Mouse (Mus musculus): ENCODE results near the gene Sp3. TPM values are rescaled to one million over a fixed set of nuclear protein-coding genes. Genes with fewer than 3 reads are reported as not detected.
"Not testable (repeated sequence)": the region's sequence is repeated elsewhere in the genome, so short reads cannot be mapped to it uniquely, and the experiment has no call there.

The Sp3 gene
- polyA plus RNA-seq (2017; shearing (Covaris generic)) = 10 to 100 TPM; 52.0 to 71.4 TPM

DNA sequence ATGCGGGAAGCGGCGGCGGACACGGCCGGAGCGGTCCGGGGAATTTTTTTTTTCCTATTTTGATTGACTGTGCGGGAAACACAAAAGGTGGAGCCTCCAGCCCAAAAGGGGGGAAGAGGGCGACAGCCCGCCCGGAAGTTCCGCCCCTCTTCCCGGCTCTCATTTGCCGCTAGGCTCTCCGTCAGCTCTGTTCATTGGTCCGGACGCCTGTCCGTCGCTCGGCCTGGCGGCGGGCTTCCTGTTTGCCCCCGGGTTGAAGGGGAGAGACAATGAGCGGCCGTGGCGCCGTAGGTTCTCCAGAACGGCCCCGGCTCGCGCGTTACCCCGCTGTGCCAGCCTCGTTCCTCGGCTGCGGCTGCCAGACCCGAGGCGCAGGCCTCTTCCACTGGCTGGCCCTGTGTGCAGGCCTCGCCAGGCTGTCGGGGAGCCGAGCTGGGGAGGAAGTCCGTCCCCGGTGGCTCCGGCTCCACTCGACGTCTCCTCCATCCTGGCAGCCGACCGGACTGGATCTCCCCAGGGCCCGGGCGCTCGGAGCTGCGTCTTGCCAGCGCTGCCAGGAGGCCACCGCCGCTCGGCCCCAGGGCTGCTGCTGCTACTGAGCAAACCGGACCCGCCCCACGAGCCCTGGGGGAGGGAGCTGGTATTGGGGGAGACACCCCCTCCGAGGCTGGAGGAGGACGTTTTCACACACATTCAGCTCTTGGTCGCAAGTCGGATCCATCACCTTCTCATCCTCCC lies at the start of gene Sp3:
Sp3 (minus strand) TSS at position 110 of the 738 bp plus-strand sequence.
- ATAC-seq = peak; percentile 75

DNA sequence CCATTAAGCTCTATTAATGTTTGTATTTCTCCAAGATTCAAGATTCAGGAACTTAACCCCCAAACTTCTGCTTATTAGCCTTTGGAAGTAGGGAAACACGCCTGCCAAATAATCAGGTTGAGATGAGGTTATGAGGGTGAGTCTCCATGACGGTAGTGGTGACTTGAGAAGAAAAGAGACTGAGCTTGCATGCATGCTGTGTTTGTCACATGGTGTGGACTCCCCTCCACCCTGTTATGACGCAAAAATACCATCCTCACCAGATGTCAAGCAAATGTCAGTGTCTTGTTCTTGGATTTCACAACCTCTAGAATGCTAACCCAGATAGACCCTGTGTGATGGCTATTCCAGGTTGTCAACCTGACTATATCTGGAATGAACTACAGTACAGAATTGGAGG lies 49.6 kb upstream of the Sp3 start:
- no peak for ATAC-seq

DNA sequence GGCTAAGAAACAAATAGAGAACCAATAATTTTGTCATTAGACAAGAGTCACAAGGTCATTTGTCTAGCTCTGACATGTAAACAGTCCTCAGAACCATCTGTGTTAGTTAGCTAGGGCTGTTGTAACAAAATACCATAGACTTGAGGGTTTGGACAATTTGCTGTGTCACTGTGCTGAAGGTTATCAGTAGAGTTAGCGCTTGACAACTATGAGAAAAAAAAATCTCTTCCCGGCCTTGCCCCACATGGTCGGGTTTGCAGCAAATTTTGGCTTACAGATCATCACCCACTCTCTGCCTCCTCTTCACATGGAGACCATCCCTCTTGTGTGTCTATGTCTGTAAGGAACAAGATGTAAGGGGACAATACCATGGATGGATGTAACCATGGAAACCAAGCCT lies 47.8 kb upstream of the Sp3 start:
- ATAC-seq = no peak

DNA sequence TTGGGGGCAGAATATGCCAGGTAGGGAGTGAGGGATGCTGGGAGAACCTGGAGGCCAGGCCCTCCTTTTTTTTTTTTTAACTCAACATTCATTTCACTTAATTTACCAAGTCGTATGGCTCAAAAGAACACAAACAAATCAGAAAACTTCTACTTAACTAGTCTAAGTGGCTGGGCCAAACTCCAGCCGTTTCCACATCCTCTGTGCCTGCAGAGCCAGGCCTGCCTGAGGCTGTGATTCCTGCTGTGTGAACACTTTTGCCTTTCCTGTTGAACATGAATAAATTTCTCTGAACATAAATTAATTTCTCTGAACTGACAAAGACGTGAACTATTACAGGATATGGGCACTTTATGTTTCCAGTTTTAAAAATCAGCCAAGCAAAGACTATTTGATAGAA lies 46.9 kb upstream of the Sp3 start:
- ATAC-seq = no peak

DNA sequence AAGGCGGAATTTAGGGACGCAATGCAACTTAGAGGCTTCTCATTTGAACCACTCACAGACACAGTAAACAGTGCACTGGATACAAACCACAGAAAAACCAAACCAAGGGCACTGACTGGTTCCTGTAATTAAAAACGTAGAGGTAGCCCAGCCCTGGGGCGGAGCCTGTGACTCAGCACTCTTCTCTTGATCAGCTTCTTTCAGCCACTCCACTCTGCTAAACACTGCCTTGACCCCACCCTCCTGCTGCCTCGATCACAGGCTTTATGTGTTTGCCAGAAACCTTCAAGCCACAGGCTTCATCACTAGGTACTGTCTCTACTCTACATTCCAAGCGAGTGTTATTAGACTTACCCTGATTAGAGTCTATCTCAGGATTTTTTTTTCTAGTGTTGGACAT lies 43.6 kb upstream of the Sp3 start:
- no peak for ATAC-seq

DNA sequence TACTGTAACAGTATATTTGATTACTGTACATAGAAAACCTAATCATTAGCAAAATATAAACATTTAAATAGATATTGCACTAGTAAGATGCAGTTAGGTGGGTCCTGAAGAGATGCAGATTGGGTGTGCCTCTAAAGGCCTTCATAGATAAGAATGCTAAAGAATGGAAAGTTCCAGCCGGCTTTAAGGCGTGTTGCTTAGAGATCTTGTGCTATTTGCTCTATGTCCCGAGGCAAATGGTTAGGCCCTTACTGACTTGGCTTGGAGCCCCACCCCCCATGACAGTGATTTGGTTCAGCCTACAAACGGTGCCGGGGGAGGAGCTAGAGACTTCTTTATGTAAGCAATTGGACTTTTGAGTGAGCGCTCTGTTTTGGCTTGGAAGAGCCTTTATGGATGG lies 40.8 kb upstream of the Sp3 start:
- no peak for ATAC-seq

DNA sequence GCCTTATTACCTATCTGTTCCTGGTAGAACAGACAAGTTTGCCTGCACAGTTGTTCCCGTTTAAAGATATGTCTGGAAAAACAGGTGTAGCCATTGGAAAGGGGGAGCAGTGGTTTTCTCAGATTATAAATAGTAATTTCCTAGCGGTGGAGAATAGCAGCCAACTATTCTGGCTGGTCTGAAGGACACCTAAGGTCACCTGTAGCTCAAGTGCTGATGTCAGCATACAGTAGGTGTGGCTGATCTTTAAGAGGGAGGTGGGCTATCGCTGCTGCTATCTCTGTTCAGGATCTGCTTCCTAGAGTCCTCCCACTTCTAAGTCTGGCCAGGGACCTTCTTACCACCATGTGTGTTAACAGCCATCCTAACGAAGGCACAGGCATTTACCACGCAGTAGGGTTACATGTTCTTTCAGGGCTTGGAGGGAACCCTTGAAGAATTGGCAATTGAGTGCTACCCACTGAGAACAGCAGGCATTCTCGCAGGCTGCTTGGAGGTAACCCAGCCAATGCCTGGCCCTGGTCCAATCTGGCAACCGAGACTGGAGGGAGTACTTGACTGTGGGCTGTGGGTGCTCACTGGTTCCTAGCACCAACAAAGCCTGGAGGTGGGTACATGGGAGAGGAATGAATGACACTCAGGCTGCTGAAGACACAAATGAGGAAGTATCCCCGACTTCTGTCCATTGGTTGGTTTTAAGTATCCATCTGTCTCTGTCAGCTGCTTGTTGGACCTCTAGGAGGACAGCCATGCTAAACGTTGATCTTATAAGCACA lies 39.3 kb upstream of the Sp3 start:
- no peak for ATAC-seq

DNA sequence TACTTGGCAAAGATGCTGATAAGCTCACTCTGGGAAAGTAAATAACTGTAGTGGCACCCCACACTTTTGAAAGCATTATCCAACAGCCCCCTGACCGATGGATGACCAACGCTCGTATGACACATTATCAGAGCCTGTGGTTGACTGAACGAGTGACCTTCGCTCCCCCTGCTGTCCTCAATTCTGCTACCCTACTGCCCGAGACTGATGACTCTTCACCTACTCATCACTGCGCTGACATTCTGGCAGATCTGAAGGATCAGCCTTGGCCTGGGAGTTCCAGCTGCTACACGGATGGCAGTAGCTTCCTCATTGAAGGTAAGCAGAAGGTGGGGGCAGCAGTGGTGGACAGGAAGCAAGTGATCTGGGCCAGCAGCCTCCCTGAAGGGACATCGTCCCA lies 33.8 kb upstream of the Sp3 start:
- not testable (repeated sequence) for ATAC-seq

DNA sequence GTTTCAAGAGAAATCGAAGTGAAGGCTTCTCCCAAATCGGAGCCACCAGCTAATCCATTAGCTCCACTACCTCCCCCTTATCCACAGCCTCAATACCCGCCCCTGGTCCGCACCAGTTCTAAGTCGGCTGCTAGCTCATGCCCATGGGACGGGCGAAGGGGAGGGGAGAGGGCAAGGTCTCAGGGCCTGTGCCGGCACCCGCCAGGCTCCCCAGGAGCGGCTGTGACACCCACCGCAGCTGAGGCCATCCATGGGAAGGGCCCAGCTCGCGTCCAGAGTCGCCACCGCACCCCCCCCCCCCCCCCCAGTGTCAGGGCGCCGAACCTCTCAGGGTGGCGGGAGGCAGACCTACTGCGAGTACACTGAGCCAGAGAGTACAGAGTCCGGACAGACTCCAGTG lies 32.4 kb upstream of the Sp3 start:
- no peak for ATAC-seq

DNA sequence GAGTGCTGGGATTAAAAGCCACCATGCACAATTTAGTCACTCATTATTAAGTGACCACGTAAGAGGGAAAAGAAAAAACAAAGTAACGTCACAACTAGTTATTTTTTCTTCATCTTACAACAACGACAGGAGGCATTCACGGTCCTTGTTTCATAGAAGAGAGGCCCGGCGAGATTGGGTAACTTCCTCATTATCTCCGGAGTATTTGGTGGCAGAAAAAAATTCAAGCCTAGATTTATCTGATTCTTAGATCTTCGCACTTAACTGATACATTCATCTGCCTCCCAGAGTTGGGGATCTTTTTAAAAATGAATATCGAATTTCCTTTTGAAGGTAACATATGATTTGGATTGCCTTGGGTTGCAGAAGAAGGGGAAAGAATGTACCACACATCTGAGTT lies 27.2 kb upstream of the Sp3 start:
- ATAC-seq = no peak

DNA sequence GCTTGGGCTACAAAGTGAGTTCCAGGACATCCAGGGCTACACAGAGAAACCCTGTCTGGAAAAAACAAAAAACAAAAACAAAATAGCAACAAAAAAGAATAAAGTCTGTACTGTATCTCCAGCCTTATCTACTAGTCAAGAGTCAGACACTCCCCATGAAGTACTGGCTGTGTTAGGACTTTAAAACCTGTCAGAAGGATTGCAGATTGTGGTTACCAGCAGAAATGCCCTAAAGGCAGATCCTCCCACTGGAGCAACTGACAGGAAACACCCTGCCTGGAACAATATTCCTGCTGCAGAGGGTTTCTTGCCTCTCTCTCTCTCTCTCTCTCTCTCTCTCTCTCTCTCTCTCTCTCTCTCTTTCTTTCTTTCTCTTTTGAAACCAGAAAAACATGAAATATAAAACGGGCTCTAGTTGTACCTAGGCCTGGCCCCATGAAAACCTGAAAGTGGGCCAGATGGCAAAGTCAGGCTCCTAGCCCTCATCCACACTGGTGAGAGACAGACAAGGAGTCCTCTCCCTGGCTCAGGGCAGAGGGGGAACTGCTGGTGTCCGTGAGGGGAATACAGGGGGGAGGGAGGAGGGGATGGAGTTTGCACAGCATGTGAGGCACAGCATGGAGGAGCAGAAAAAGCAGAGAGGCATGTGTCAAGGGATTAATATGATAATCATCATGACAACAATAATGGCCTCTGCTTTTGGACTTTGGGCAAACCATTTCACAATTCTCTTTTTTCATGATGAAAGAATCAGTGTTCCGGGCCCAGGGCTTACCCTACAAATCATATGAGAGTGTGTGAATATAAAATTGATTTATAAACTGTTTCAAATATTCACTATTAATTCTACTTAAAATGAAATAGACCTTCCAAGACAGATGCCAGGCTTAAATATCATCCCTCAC lies 25.6 kb upstream of the Sp3 start:
- no peak for ATAC-seq

DNA sequence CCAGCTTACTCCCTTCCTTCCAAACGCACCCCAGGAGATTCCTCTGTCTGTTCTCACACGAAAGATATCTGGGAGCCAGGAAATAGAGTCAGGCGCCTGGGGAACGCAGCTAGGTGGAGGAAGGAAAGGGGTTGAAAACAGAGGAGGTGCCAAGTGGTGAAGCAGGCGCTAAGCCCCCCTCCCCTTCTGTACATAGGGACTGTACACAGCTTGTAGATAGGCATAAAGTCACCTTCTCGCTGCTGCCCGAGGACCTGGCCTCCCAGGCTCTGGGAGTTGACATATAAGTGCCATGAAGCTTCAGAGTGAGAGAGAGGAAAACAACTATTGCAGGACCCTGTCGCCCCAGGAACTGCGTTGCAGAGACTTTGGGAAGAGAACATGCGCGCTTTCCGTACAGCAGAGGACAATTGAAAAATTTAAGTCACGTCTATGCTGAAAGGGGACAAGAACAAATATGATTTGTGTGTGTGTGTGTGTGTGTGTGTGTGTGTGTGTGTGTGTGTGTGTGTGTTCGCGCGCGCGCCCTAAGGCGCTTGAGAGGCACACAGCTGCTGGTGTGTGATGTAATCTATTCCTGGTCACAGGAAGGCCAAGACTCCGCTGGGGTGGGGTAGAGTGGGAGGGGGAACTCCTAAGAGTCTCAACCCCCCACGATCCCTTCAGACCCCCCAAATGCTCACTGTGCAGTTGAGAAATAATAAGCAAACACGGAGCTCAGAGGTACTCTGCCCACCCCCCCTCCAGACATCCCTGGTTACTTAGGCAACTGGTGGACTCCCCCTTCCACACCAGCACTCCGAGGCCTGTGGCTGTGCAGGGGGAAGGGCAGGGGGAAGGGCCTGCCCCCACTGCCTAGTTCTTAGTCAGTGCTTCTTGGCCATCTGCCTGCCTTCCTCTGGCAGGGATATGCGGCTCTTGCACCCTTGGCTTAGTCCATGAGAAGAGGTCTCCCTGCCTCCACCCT lies 23.8 kb upstream of the Sp3 start:
- ATAC-seq = peak; percentile 28

DNA sequence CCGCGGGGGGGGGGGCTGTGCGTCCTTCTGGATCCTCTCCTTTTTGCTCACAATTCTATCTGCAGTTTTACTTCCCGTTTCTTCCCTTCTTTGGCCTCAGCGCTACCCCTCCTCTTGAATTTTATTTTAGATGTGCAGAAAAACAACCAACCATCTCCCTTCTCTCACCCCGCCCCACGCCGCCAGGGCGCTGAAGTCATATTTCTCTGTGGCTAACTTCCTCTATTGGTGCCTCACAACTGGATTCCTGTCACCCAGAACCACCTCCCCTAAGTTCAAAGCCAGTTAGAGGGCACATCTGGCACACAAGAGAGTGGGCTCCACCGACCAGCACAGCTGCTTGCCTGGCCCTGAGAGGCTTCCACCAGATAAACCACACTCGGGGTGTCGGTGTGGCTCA lies 22.8 kb upstream of the Sp3 start:
- ATAC-seq = peak; percentile 79

DNA sequence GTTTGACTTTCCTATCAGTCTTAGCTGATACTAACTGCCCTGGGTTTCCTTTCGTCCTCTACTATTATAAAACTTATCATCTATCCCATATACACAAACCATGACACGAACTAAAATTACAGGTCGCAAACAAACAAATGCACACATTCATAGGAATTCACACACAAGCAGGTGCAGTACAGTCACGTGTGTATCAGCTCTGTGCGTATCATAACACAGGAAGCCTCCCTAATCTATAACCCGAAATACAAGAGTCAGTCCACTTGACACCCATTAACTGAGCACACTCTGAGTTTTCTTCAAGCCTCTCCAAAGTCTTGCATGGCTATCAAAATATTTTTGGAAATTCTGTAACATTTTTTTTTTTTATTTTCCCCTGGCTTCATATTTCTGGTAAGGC lies 22.2 kb upstream of the Sp3 start:
- ATAC-seq = peak; percentile 34

DNA sequence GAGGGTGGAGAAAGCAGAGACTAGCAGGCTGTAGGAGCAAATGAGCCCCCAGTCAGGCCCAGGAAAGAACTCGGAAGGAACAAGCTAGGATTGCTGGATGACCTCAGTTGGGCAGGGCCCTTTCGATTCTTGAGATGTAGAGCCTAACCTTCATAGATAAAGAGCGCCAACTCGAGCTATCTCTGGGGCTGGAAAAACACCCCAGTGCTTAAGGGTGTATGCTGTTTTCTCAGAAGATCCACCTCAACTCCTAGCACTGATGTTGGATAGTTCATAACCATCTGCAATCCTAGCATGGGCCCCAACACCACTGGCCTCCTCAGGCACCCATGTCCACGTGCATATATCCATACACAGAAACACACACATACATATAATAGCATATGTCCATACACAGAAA lies 21.7 kb upstream of the Sp3 start:
- no peak for ATAC-seq

DNA sequence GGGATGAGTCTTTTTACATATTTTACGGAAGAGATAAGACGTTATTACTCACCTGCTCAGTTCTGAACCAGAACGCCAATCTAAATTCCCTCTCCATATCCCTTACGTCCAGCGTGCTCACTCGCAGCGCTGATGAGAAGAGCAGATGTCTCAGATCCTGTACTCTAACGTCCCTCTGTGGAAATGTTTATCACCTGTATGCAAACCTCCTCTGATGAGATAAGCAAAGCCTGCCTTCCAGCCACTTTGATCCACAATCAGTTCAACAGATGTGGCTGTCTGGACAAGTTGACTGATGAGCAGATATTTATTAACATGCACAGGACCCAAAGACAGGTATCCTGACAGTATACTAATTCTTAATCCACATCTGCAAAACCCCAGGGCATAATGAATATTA lies 19.9 kb upstream of the Sp3 start:
- no peak for ATAC-seq

DNA sequence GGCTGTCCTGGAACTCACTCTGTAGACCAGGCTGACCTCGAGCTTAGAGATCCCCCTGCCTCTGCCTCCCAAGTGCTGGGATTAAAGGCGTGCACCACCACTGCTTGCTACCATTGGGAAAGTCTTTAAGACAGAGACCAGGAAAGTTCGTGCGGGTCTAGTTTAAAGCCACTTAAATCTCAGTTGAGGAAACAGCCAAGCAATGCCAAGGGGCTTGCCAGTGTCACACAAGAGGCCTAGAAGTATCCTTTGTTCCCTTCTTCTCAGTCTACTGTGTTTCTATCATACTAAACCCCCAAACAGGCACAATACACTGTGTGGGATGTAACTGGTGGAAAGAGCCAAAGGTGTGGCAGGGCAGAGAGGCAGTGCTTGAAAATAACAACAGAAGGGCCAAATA lies 17.3 kb upstream of the Sp3 start:
- no peak for ATAC-seq

DNA sequence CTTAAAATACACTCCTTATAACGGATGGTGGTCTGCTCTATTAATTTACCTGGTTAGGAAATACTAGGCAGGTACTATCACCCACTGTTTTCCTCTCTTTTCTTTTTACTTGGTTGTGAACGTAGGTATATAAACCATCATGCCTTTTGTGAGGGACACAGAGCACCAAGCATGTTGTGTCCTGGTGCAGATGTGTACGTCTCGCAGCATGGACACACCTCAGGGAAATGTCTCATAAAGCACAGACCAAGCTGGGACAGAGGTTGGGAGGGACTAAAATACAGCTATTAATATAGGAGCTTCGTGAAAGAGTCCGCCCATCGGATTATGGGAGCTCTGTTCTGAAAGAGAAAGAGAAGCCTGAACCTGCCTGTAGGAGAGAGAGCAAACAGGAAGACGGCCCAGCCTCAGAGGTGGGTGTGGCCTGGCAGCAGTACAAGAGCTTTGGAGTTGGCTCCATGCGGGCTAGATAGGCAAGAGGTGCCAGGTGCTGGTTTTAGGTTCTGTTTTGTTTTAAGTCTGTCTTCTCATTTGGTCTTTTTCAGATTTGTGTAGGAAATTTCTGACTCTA lies 16.6 kb upstream of the Sp3 start:
- peak; percentile 95 for ATAC-seq

DNA sequence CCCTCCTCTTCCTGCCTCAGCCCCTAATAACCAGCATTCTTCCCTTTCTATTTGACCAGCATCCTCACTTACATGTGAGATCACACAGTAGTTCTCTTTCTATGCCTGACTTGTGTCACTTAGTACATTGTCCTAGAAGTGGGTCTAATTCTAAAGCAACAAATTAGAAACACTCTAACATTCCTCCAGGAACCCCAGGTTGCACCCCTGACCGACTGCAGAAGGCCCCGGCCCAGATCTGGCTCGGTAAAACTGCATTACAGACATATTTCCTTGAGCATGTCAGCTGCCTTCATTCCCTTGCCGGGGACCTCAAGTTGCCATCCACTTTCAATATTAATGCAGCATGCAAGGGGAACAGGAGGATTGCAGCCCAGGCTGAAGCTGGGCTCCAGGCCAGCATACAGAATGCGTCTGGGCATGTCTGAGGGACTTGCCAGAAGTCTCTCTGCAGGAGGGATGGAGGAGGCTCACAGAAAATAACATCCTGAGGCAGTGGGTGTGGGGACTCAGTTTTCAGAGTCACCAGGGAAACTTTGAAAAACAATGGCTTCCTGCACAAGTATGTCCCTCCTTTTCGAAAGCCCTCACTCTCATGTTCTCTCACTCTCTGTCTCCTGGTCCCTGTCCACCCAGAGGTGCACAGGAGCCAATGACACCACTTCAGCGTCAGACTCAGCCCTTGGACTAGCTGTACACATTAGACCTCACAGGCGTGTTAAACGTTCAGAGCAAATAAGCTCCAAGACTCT lies 15.3 kb upstream of the Sp3 start:
- peak; percentile 64 for ATAC-seq

DNA sequence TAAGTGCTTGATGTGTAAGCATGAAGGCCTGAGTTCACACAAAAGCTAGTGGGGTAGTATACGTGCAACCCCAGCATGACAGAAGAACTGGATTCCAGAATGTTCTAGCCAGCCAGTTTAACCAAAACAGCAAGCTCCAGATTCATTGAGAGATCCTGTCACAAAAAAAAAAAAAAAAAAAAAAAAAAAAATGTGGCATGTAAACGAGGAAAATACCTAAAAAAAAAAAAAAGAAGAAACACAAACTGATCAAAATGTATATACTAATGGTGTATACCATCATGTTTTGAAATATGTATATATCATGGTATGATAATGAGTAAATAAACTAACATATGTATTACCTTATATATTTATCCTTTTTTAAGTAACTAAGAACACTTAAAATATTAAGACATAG lies 13.9 kb upstream of the Sp3 start:
- no peak for ATAC-seq

DNA sequence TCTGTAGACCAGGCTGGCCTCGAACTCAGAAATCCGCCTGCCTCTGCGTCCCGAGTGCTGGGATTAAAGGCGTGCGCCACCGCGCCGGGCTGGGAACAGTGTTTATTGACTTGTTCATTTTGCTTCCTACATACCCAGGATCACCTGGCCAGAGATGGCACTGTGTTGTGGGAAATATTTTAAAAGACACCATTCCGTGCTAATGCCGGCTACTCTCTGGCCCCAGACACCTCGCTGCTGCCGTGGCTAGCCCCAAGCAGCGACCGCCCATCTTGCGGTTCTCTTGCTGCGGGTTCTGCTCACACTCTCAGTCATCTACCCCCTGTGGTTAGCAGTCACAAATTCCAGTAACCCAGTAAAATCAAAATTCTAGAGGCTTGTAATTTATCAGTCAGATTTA lies 12.3 kb upstream of the Sp3 start:
- no peak for ATAC-seq

Data from CD4-positive, CD25-positive, alpha-beta regulatory T cell, adult 4 months (primary cell).